Mouse (Mus musculus) right cerebral cortex, postnatal 14 days (tissue): ENCODE data around the gene Kctd12.

Experiments
- DNase-seq: peaks from one replicate; pipeline ENCODE4 v3.0.0; 2022

Kctd12 gene

DNA sequence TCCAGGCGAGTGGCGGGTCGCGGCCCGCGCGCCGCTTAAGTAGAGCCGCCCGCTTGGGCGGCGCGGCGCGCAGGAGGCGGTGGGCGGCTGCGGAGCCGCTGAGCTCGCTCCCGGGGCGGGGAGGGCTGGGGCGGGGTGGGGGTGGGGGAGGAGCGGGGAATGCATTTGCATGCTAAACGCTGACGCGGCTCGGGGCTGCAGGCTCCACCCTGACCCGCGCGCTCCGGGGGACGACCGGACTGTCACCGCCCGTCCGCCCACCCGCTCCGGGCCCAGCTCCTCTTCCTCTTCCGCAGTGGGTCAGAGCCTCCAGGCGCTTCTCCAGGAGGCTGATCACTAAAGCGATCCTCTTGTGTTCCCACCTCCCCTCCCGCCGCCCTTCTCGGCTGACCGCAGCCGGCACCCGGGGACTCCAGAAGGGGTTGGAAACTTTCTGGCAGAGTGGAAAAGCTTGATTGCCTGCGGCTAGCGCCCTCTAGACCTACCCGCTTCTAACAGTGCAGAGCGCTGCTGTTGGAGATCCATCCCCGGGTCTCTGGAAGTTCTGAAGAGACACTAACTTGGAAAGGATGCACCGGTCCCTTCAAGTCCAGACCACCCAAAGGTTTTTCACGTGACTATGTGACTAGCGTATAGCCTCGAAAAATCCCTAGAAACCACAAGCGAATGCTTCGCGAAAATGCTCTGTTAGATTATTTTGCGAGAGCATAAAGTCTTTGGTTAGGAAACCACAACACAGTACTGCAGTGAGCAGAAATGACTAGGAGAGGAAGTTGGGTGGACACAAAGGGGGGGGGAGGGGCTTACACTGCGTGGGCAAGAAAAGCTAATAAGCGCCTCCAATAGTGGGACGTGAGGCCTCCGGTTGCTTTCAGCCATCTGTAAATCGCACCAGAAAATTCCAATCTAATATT is at the start of gene Kctd12:
TSS of gene Kctd12 (minus strand) at position 11 of the 914 bp plus-strand sequence.
- peak; percentile 76 for DNase-seq

- DNase-seq, result no peak
Measured at GRCm38 (mm10) chr14:103029203-103029602, 46.8 kb upstream of the Kctd12 start.

GRCm38 (mm10) chr14:103020046-103020445 is 37.6 kb upstream of the Kctd12 start:
- peak; percentile 25 for DNase-seq

GRCm38 (mm10) chr14:103017009-103017408 is 34.6 kb upstream of the Kctd12 start:
- no peak for DNase-seq

DNA sequence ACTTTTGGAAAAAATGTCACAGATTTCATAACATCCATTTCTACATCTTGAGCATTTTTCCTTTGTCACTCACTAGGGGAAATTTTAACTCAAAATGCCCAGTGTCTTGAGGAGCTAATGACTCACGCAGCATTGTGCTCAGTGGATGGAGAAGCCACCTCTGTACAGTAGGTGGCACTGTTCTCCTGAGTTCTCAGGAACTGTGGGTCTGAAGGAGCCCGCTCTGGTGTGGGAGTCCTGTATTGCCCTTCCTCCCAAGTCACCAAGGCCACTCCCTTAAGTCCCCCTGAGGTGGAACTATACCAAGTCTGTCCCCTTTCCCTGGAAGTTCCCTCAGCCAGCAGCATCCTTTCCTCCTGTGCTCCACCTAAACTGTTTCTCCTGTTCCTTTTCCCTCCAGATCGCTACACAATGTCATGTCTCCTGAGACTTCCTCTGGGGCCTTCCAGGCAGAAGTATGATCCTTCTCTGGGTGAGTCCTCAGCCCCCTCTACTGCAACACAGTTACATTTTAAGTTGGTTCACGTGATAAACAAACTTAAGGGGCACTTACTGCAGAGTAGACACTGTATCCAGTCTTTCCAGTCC is 30.2 kb upstream of the Kctd12 start:
- peak; percentile 61 for DNase-seq

DNA sequence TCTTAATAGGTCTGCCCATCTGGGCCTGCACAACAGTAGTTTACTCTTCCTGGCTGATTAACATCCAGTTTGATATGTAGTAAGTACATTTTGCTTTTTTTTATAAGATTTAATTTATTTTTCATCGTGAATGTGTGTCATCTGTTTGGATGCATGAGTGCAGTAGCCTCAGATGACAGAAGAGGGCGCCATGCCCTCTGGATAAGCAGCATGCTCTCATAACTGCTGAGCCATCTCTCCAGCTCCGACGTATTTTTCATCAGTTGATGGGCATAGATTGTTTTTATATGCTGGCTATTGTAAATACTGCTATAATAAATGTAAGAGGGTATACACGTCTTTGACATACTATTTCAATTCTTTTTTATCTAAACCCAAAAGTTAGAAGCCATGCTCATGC is 29.3 kb upstream of the Kctd12 start:
- DNase-seq, result peak; percentile 47

- no peak for DNase-seq
Measured at GRCm38 (mm10) chr14:103007737-103008136, 25.3 kb upstream of the Kctd12 start.

DNA sequence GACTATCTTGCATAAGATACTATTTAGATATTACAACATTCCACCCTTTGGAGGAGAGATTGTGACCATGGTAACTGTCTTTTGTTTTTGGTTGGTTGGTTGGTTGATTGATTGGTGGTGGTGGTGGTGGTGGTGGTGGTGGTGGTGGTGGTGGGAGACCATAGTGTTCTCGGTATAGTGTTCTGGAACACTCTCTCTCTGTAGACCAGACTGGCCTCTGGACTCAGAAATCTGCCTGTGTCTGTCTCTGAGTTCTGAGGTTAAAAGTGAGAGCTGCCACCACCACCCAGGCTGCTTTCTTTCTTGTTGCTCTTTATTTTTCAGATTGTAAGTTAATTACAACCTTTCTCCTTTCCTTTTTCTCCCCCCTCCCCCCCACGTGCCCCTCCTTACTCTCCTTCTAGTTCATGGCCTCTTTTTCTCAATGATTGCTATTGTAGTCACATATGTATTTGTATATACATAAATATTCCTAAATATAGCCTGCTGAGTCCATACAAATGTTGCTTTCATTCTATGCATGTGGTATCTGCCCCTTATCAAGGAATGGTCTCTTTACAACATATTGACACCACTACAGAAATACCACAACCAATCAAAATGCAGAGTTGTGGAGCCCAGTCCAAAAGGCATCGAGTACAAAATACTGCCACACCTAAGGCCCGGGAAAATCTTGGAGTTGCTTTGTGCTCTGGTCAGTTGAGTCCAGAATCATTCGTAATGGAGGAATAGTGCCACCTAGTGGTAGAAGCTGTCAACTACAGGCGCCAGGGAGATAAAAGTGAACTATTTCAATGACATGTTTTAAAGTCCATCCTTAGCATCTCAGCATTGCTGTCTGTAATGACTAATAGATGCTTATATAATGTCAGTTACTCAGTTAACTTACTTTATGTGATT is 12.5 kb upstream of the Kctd12 start:
- peak; percentile 72 for DNase-seq

DNA sequence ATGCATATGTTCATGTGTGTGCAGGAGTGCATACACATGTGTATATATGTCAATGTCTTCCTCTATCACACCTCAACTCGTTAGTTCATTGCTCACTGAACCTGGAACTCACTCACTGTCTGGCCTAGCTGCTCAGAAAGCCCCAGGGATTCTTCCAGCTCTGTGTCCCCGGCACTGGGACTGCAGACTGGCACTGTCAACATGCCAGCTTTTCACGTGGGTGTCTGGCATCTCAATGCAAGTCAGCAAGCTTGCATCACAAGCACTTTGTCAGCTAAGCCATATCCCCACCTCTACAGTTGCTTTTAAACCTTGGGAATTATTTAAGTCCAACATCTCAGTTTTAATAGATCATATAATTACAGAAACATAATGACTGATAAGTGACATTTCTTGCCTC is 8.3 kb upstream of the Kctd12 start:
- peak; percentile 17 for DNase-seq

GRCm38 (mm10) chr14:102989866-102990265 is 7.4 kb upstream of the Kctd12 start:
- DNase-seq, result no peak

GRCm38 (mm10) chr14:102989254-102989653 is 6.8 kb upstream of the Kctd12 start:
- DNase-seq, result no peak

DNA sequence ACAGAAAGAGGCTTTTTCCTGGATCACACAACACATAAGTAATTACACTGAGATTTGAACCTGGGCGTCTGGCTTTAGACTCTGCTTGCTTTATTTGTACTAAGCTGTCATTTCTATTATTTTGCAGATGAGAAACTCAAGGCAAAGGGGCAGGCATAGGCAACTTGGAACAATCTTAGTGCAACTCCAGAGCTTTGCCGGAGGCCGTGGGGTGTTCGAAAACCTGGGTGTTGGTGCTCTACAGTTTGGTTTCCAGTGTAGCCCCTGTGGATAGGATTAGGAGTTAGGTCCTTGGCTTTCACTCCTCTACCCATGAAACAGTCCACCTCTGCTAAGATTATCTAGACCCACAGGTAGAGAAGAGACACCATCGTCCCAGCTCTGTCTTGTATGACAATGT is 5.2 kb upstream of the Kctd12 start:
- no peak for DNase-seq

DNA sequence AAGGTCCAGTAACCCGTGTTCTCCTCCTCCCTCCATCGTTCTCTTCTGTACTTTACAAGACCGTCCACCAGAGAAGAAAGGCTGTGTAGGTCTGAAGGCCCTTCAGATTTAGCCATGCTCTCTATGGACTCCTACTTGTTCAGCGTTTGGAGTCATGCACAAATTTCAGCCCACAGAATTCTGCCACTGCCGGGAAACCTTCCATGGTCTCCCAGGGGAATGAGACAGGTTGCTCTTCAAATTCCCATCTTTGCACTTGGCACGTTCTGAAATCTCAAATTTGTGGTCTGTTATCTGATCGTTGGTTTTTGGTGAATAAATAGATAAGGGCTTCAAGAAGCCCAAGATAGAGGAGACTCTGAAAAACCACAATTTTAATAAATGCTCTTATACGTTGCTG is 1.2 kb upstream of the Kctd12 start:
- DNase-seq, result no peak

- DNase-seq, result no peak
Measured at GRCm38 (mm10) chr14:102982016-102982626, 316 bp downstream of the Kctd12 start.

DNA sequence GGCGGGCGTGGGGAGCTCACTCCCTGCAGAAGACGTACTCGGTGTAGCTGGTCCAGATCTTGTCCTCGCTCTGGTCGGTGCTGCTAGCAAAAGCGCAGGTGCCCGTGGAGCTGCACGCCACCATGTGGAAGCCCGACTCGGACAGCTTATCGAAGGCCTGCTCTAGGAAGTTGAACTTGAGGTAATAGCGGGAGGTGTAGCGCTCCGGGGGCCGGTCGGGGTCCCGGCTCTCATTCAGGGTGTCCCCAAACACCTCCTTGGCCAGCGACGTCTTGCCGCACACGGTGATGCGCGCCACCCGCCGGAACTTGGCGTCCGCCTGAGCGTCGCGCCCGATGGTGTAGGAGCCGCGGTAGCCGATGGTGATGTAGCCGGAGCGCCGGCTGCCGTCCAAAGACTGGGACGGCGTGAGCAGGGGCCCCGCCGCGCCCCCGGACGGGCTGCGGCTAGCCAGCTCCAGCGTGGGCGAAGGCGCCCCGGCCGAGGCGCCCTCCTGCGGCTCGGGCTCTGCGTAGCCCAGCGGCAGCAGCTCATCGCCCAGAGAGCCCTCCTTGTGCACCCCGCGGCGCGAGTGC is 909 bp downstream of the Kctd12 start:
- peak; percentile 62 for DNase-seq

DNA sequence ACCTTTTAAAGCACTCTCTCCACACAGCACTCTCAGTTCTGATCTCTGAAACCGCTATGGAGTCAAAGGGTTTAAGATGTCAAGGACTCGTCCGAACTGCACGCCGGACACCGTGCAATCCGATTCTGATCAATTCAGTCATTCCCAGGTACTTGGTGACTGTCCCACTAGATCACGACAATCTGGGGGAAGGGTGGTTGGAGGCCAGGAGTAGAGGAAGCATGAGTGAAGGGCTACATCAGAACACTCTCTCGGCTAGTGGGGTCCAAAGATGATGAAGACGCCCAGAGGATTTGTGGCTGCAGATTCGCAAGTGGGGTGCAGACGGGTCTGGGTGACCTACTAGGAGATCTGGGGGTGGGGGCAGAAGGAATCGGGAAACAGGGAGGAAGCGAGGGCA is 1.5 kb downstream of the Kctd12 start:
- DNase-seq, result no peak

GRCm38 (mm10) chr14:102980481-102980880 is 2.0 kb downstream of the Kctd12 start:
- peak; percentile 57 for DNase-seq

GRCm38 (mm10) chr14:102979831-102980230 is 2.6 kb downstream of the Kctd12 start:
- no peak for DNase-seq

DNA sequence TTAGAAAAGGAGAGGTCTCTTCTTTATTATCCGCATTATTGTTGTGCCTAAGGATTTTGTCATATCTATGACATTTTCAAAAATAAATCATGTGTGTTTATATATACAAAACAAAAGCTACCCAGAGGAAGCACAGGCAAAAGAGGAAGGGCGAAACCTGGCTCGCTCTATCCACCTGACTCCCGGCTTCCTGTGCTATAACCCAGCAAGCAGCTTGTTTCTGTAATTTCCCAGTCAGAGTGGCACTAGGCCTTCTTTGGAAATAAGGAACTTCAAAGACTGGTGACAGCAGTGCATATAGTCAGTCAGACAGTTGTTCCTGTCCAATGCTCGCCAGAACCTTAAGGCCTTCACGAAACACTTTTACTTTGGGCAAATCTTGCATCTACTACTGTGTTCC is 6.6 kb downstream of the Kctd12 start:
- DNase-seq, result no peak

GRCm38 (mm10) chr14:102968824-102969223 is 13.6 kb downstream of the Kctd12 start:
- DNase-seq, result no peak

DNA sequence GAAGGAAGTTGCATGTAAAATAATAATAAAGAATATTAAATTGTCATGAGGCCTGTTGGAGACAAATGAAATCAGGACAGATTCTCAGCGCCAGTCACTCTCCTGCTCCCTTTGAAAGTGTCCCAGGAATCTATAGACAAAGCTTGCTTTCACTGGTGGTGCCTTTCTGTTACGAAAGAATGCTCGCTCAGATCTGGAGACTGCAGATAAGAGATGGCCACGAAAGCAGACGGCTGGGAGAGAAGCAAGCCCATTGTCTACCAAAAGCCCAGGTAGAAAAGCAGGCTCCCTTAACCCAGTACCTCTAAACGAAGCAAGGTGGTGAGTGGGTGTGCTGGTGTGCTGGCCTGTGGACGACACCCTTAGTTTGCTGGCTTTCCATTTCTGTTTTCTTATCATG is 16.2 kb downstream of the Kctd12 start:
- no peak for DNase-seq

DNA sequence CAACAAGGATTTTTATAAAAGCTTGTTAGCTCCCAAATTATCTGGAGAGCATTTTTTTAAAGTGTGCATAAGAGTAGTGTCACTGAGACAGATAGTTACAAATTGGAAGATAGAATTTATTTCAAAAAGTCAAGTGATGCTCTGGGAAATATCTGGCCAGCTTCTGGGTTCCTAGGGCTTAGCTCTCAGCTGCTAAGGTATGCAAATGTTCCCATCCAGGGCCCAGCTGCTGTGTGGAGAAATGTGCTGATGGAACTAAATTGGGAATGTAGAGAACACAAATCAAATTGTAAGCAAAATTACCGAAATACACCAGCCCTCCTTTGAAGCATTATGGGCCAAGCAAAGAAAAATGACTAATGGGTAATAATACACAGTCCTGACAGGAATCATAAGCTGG is 16.6 kb downstream of the Kctd12 start:
- DNase-seq, result no peak

DNA sequence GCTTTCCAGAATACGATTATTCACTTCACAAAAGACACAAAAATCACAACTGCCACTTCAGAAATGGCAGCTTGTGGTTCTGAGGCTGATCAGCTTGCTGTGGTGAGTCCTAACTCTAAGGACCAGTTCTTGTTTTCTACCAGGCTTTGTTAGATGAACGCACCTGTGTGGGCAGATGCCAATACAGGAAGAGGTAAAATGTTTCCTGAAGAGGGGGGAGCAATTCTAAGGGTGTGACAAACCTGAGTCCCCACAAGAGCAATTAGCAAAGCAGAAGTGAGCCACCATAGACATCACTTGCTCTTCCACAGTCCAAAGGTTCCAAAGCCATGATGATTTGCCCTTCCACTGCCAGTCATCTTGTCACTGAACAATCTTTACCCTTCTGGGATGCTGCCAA is 20.4 kb downstream of the Kctd12 start:
- DNase-seq, result no peak
